Mouse (Mus musculus): ENCODE data around the gene Cd244a.

The Cd244a gene

DNA sequence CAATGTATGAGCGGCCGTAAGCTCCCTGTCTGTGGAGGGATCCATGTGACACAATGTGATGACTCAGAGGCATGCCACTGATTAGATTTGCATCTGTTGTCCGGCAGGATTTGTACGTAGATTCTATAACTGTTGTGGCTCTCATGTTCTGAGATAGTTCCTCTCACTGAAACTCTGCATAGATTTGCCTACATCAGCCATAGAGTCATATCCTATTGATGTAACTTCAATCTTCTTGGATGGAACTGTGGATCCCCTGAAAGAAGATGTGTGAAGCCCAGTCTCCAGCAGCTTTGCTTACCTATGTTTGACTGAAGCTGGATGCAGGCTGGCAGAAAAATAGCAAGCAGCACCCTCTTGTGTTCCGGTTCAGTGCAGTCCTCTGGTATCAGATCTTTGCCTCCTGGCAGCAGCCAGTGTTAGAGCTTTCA is 99.6 kb downstream of the Cd244a start:
- DNase-seq, result no peak

Data from kidney, adult 18-20 months (tissue).